Mouse (Mus musculus): ENCODE results near the gene Parn. TPM values are rescaled to one million over a fixed set of nuclear protein-coding genes. Genes with fewer than 3 reads are reported as not detected.

The Parn gene
- polyA plus RNA-seq, 1 experiment = 21.7 TPM

DNA sequence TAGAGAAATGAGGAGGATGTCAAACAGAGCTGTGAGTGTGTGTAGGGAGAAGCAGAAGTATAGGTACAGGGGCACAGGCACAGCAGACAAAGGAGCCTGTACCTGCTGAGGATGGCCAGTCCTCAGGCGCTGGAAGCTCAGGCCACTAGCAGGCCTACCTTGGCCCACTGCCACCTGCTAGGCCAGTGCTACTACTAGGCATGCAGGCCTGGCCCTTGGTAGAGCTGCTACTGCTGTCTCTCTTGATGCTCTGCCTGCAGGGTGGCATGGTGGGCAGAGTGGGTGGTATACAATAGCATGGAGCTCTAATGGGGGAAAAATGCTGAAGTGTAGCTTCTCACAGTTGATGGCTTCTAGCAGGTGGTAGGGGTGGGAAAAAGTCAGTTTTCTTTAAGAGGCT, 88.0 kb downstream of the Parn start:
- no peaks in the 10 kb centered on the region for H3K27me3 ChIP-seq (ENCODE audit: control insufficient read depth, insufficient read depth, low read length)
- no peak overlapping the region for H3K4me3 ChIP-seq (ENCODE audit: control insufficient read depth, low read depth, low read length)
- H3K4me1 ChIP-seq (ENCODE audit: control insufficient read depth, insufficient read depth, low read length) = no peaks in the 10 kb centered on the region
- no peak overlapping the region for H3K27ac ChIP-seq (ENCODE audit: control insufficient read depth, insufficient read depth, low read depth, low read length)
- no peaks in the 10 kb centered on the region for H3K36me3 ChIP-seq (ENCODE audit: control insufficient read depth, insufficient read depth, low read length)
- no peak for TF ChIP-seq CTCF (IDR thresholded peaks at IDR 0.05; ENCODE audit: control insufficient read depth, insufficient read depth, insufficient replicate concordance, low read depth, low read length)
- TF ChIP-seq POLR2A (IDR thresholded peaks at IDR 0.05; ENCODE audit: control insufficient read depth, low read depth, low read length) = no peak

DNA sequence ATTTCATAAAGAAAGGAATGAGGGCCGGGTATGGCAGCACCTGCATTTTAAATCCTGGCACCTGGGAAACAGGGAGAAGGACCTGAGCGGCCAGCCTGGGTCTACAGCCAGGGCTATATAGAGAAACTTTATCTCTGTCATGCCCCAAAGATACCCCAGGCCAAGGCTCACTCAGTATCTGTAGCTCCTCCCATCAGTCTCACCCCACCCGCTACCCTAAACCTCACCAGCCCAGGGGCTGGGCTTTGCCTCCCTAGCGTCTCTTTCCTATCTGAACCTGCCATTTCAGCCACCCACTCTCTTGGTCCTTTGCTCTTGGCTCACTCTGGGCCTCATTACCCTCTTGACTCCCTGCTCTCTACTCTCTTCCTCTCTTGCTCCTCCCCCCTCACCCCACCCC, 92.7 kb downstream of the Parn start:
- H3K27me3 ChIP-seq (ENCODE audit: control insufficient read depth, insufficient read depth, low read length) = no peaks in the 10 kb centered on the region
- no peaks in the 10 kb centered on the region for H3K36me3 ChIP-seq (ENCODE audit: control insufficient read depth, insufficient read depth, low read length)
- H3K4me3 ChIP-seq (ENCODE audit: control insufficient read depth, low read depth, low read length) = no peak overlapping the region
- no peaks in the 10 kb centered on the region for H3K4me1 ChIP-seq (ENCODE audit: control insufficient read depth, insufficient read depth, low read length)
- H3K27ac ChIP-seq (ENCODE audit: control insufficient read depth, insufficient read depth, low read depth, low read length) = no peak overlapping the region
- no peak for TF ChIP-seq POLR2A (IDR thresholded peaks at IDR 0.05; ENCODE audit: control insufficient read depth, low read depth, low read length)
- TF ChIP-seq CTCF (IDR thresholded peaks at IDR 0.05; ENCODE audit: control insufficient read depth, insufficient read depth, insufficient replicate concordance, low read depth, low read length) = no peak

DNA sequence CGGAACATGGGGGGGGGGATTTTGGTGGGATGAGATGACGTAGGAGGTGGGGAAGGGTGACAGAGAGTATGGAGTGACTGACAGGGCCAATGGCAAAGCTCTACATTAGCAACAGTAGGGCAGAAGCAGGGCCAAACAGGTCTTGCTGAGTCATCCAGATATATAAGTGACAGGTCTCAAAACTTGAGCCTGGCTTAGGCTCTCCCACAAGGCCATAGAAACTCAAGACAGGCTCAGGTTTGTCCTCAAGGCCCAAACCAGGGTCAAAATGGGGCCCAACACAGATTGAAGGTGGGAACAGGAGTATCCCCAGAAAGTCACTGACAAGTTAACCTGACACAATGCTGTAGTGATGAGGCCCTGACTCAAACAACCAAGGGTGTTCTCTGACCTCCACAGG, 99.7 kb downstream of the Parn start:
- H3K27me3 ChIP-seq (ENCODE audit: control insufficient read depth, insufficient read depth, low read length) = no peaks in the 10 kb centered on the region
- H3K4me3 ChIP-seq (ENCODE audit: control insufficient read depth, low read depth, low read length) = no peak overlapping the region
- no peak overlapping the region for H3K27ac ChIP-seq (ENCODE audit: control insufficient read depth, insufficient read depth, low read depth, low read length)
- TF ChIP-seq POLR2A (IDR thresholded peaks at IDR 0.05; ENCODE audit: control insufficient read depth, low read depth, low read length) (no peak), CTCF (IDR thresholded peaks at IDR 0.05; ENCODE audit: control insufficient read depth, insufficient read depth, insufficient replicate concordance, low read depth, low read length) (no peak)
- no peaks in the 10 kb centered on the region for H3K4me1 ChIP-seq (ENCODE audit: control insufficient read depth, insufficient read depth, low read length)
- H3K36me3 ChIP-seq (ENCODE audit: control insufficient read depth, insufficient read depth, low read length) = no peaks in the 10 kb centered on the region

GRCm38 (mm10) chr16:13567614-13568013, 100.4 kb downstream of the Parn start:
- TF ChIP-seq CTCF (IDR thresholded peaks at IDR 0.05; ENCODE audit: control insufficient read depth, insufficient read depth, insufficient replicate concordance, low read depth, low read length) = no peak
- no peak for TF ChIP-seq POLR2A (IDR thresholded peaks at IDR 0.05; ENCODE audit: control insufficient read depth, low read depth, low read length)
- H3K27ac ChIP-seq (ENCODE audit: control insufficient read depth, insufficient read depth, low read depth, low read length) = no peak overlapping the region
- H3K36me3 ChIP-seq (ENCODE audit: control insufficient read depth, insufficient read depth, low read length) = no peaks in the 10 kb centered on the region
- H3K27me3 ChIP-seq (ENCODE audit: control insufficient read depth, insufficient read depth, low read length) = no peaks in the 10 kb centered on the region
- no peak overlapping the region for H3K4me3 ChIP-seq (ENCODE audit: control insufficient read depth, low read depth, low read length)
- no peaks in the 10 kb centered on the region for H3K4me1 ChIP-seq (ENCODE audit: control insufficient read depth, insufficient read depth, low read length)

GRCm38 (mm10) chr16:13566351-13566750, 101.6 kb downstream of the Parn start:
- Histone ChIP-seq H3K4me1 (ENCODE audit: control insufficient read depth, insufficient read depth, low read length) (no peaks in the 10 kb centered on the region), H3K4me3 (ENCODE audit: control insufficient read depth, low read depth, low read length) (no peak overlapping the region), H3K27ac (ENCODE audit: control insufficient read depth, insufficient read depth, low read depth, low read length) (no peak overlapping the region), H3K27me3 (ENCODE audit: control insufficient read depth, insufficient read depth, low read length) (no peaks in the 10 kb centered on the region), H3K36me3 (ENCODE audit: control insufficient read depth, insufficient read depth, low read length) (no peaks in the 10 kb centered on the region)
- no peak for TF ChIP-seq CTCF (IDR thresholded peaks at IDR 0.05; ENCODE audit: control insufficient read depth, insufficient read depth, insufficient replicate concordance, low read depth, low read length)
- TF ChIP-seq POLR2A (IDR thresholded peaks at IDR 0.05; ENCODE audit: control insufficient read depth, low read depth, low read length) = no peak

DNA sequence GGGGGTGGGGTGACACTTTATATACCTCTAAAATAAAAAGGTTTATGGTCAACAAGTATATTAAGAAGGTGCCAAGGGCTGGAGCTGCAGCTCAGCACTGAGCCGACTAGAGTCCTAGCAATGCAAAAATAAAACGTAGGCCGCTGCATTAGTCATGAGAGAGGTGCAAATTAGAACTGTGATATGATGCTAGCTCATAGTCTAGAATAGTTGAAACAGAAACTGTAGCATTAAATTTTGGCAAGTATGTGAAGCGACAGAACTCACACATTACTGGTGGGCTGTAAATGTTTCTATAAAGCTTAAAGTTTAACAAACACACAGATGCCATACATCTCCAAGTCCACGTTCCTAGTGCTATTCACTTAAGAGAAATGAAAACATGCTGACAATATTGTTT, 102.7 kb downstream of the Parn start:
- Histone ChIP-seq H3K4me1 (ENCODE audit: control insufficient read depth, insufficient read depth, low read length) (no peaks in the 10 kb centered on the region), H3K27ac (ENCODE audit: control insufficient read depth, insufficient read depth, low read depth, low read length) (no peak overlapping the region)

GRCm38 (mm10) chr16:13557784-13558183, 110.2 kb downstream of the Parn start:
- H3K4me1 ChIP-seq (ENCODE audit: control insufficient read depth, insufficient read depth, low read length) = no peaks in the 10 kb centered on the region
- no peaks in the 10 kb centered on the region for H3K27me3 ChIP-seq (ENCODE audit: control insufficient read depth, insufficient read depth, low read length)
- H3K27ac ChIP-seq (ENCODE audit: control insufficient read depth, insufficient read depth, low read depth, low read length) = no peak overlapping the region
- H3K4me3 ChIP-seq (ENCODE audit: control insufficient read depth, low read depth, low read length) = no peak overlapping the region
- TF ChIP-seq CTCF (IDR thresholded peaks at IDR 0.05; ENCODE audit: control insufficient read depth, insufficient read depth, insufficient replicate concordance, low read depth, low read length) = no peak
- no peak for TF ChIP-seq POLR2A (IDR thresholded peaks at IDR 0.05; ENCODE audit: control insufficient read depth, low read depth, low read length)
- no peaks in the 10 kb centered on the region for H3K36me3 ChIP-seq (ENCODE audit: control insufficient read depth, insufficient read depth, low read length)

More for the DNA sequence above, 102.7 kb downstream of the Parn start:
- Histone ChIP-seq H3K36me3 (ENCODE audit: control insufficient read depth, insufficient read depth, low read length) (no peaks in the 10 kb centered on the region), H3K4me3 (ENCODE audit: control insufficient read depth, low read depth, low read length) (no peak overlapping the region), H3K27me3 (ENCODE audit: control insufficient read depth, insufficient read depth, low read length) (no peaks in the 10 kb centered on the region)
- no peak for TF ChIP-seq CTCF (IDR thresholded peaks at IDR 0.05; ENCODE audit: control insufficient read depth, insufficient read depth, insufficient replicate concordance, low read depth, low read length)

GRCm38 (mm10) chr16:13556954-13557470, 111.0 kb downstream of the Parn start:
- TF ChIP-seq POLR2A (IDR thresholded peaks at IDR 0.05; ENCODE audit: control insufficient read depth, low read depth, low read length) = no peak
- no peak for TF ChIP-seq CTCF (IDR thresholded peaks at IDR 0.05; ENCODE audit: control insufficient read depth, insufficient read depth, insufficient replicate concordance, low read depth, low read length)
- Histone ChIP-seq H3K36me3 (ENCODE audit: control insufficient read depth, insufficient read depth, low read length) (no peaks in the 10 kb centered on the region), H3K4me1 (ENCODE audit: control insufficient read depth, insufficient read depth, low read length) (no peaks in the 10 kb centered on the region), H3K27me3 (ENCODE audit: control insufficient read depth, insufficient read depth, low read length) (no peaks in the 10 kb centered on the region), H3K4me3 (ENCODE audit: control insufficient read depth, low read depth, low read length) (no peak overlapping the region), H3K27ac (ENCODE audit: control insufficient read depth, insufficient read depth, low read depth, low read length) (no peak overlapping the region)
